Mouse (Mus musculus) spleen, postnatal 36 days (tissue): ENCODE results near the gene Mmp24.

Experiments
- DNase-seq, 2 experiments: peaks; one replicate each; pipeline ENCODE4 v3.0.0; 2022; ENCODE audit warnings: low spot score in 2 of 2, mixed read lengths in 1 of 2

Mmp24 gene

GRCm38 (mm10) chr2:155860102-155860501 lies 85.0 kb downstream of the Mmp24 start:
- DNase-seq = no peak

- DNase-seq = no peak
These were observed 86.4 kb downstream of the Mmp24 start for GRCm38 (mm10) chr2:155861581-155861980.

- no peak for DNase-seq
These were observed 87.6 kb downstream of the Mmp24 start for GRCm38 (mm10) chr2:155862573-155863300.

GRCm38 (mm10) chr2:155863301-155863867 lies 88.2 kb downstream of the Mmp24 start:
- DNase-seq = no peak
